Mouse (Mus musculus) ovary, postnatal 14 days (tissue): ENCODE results near the gene Gstm1.
"Not testable (repeated sequence)": the region's sequence is repeated elsewhere in the genome, so short reads cannot be mapped to it uniquely, and the experiment has no call there.

Source experiments
- DNase-seq: peaks from one replicate; pipeline ENCODE4 v3.0.0; 2022; ENCODE audit warnings: low spot score

The Gstm1 gene

GRCm38 (mm10) chr3:108014974-108015346 is 2.8 kb downstream of the Gstm1 start:
- no peak for DNase-seq

- DNase-seq: no peak
Observed at GRCm38 (mm10) chr3:108014098-108014973, 3.4 kb downstream of the Gstm1 start.

- peak; percentile 43 for DNase-seq
Observed at GRCm38 (mm10) chr3:108013331-108013871, 4.4 kb downstream of the Gstm1 start.

GRCm38 (mm10) chr3:108011558-108011957 is 6.2 kb downstream of the Gstm1 start:
- no peak for DNase-seq

- no peak for DNase-seq
Observed at GRCm38 (mm10) chr3:108010286-108010685, 7.5 kb downstream of the Gstm1 start.

GRCm38 (mm10) chr3:108002021-108002420 is 15.8 kb downstream of the Gstm1 start:
- no peak for DNase-seq

GRCm38 (mm10) chr3:107999491-107999890 is 18.3 kb downstream of the Gstm1 start:
- no peak for DNase-seq

- DNase-seq: no peak
Observed at GRCm38 (mm10) chr3:107998591-107998990, 19.2 kb downstream of the Gstm1 start.

GRCm38 (mm10) chr3:107996576-107996975 is 21.2 kb downstream of the Gstm1 start:
- no peak for DNase-seq

- DNase-seq: not testable (repeated sequence)
Observed at GRCm38 (mm10) chr3:107995974-107996373, 21.8 kb downstream of the Gstm1 start.

- DNase-seq: peak; percentile 48
Observed at GRCm38 (mm10) chr3:107986041-107986562, 31.7 kb downstream of the Gstm1 start, which contains the start of gene Gstm2. Gene Gstm2, minus strand, starts transcription at chr3:107986453.

- DNase-seq: not testable (repeated sequence)
Observed at GRCm38 (mm10) chr3:107985141-107985540, 32.6 kb downstream of the Gstm1 start.

GRCm38 (mm10) chr3:107984471-107984870 is 33.3 kb downstream of the Gstm1 start:
- DNase-seq: no peak

- DNase-seq: no peak
Observed at GRCm38 (mm10) chr3:107983771-107984170, 34.0 kb downstream of the Gstm1 start.

GRCm38 (mm10) chr3:107982726-107983125 is 35.0 kb downstream of the Gstm1 start:
- DNase-seq: no peak

- DNase-seq: no peak
Observed at GRCm38 (mm10) chr3:107981261-107981660, 36.5 kb downstream of the Gstm1 start.

- DNase-seq: no peak
Observed at GRCm38 (mm10) chr3:107977691-107978090, 40.1 kb downstream of the Gstm1 start.

- no peak for DNase-seq
Observed at GRCm38 (mm10) chr3:107974237-107974636, 43.5 kb downstream of the Gstm1 start.

- no peak for DNase-seq
Observed at GRCm38 (mm10) chr3:107972070-107972469, 45.7 kb downstream of the Gstm1 start.

- DNase-seq: not testable (repeated sequence)
Observed at GRCm38 (mm10) chr3:107971101-107971500, 46.7 kb downstream of the Gstm1 start.

- DNase-seq: no peak
Observed at GRCm38 (mm10) chr3:107968724-107969395, 48.9 kb downstream of the Gstm1 start, which contains the start of gene Gstm3. Gene Gstm3, minus strand, starts transcription at chr3:107969283.

GRCm38 (mm10) chr3:107966631-107967030 is 51.1 kb downstream of the Gstm1 start:
- DNase-seq: no peak

GRCm38 (mm10) chr3:107965592-107965991 is 52.2 kb downstream of the Gstm1 start:
- DNase-seq: no peak
